Mouse (Mus musculus) thymus, postnatal 10 days (tissue): ENCODE measurements around the gene Trim63.

Source experiments
- DNase-seq, 2 experiments: peaks; one replicate each; pipeline ENCODE4 v3.0.0; 2021; ENCODE audit warnings: low spot score in 2 of 2

Gene Trim63

GRCm38 (mm10) chr4:134342213-134342779 lies 27.4 kb downstream of the Trim63 start:
- no peak for DNase-seq

GRCm38 (mm10) chr4:134343071-134344031 lies 28.4 kb downstream of the Trim63 start, which contains the start of gene Slc30a2:
Gene Slc30a2, plus strand, starts transcription at chr4:134343181.
- peak in 1 of 2 experiments; percentile 15 for DNase-seq

- DNase-seq: no peak
Measured at GRCm38 (mm10) chr4:134344620-134345019, 29.7 kb downstream of the Trim63 start.

GRCm38 (mm10) chr4:134345802-134346201 lies 30.9 kb downstream of the Trim63 start:
- DNase-seq: no peak

GRCm38 (mm10) chr4:134348078-134348477 lies 33.2 kb downstream of the Trim63 start:
- DNase-seq: no peak

GRCm38 (mm10) chr4:134348545-134348944 lies 33.6 kb downstream of the Trim63 start:
- DNase-seq: no peak

GRCm38 (mm10) chr4:134349829-134350228 lies 34.9 kb downstream of the Trim63 start:
- DNase-seq: no peak

- no peak for DNase-seq
Measured at GRCm38 (mm10) chr4:134350641-134351040, 35.7 kb downstream of the Trim63 start.

GRCm38 (mm10) chr4:134351329-134352260 lies 36.7 kb downstream of the Trim63 start:
- no peak for DNase-seq

GRCm38 (mm10) chr4:134352261-134352707 lies 37.4 kb downstream of the Trim63 start:
- no peak for DNase-seq

GRCm38 (mm10) chr4:134352929-134353328 lies 38.0 kb downstream of the Trim63 start:
- DNase-seq: no peak

GRCm38 (mm10) chr4:134353527-134354409 lies 38.8 kb downstream of the Trim63 start:
- DNase-seq: no peak

GRCm38 (mm10) chr4:134355841-134356452 lies 41.0 kb downstream of the Trim63 start:
- no peak for DNase-seq

- peak; percentile 36 to 79 for DNase-seq
Measured at GRCm38 (mm10) chr4:134356591-134357460, 41.9 kb downstream of the Trim63 start.

- no peak for DNase-seq
Measured at GRCm38 (mm10) chr4:134357461-134357771, 42.5 kb downstream of the Trim63 start.

GRCm38 (mm10) chr4:134359649-134360048 lies 44.7 kb downstream of the Trim63 start:
- no peak for DNase-seq

GRCm38 (mm10) chr4:134361215-134361614 lies 46.3 kb downstream of the Trim63 start:
- DNase-seq: no peak

- no peak for DNase-seq
Measured at GRCm38 (mm10) chr4:134362124-134362523, 47.2 kb downstream of the Trim63 start.

GRCm38 (mm10) chr4:134362586-134362985 lies 47.7 kb downstream of the Trim63 start:
- DNase-seq: peak; percentile 68 to 69
